Mouse (Mus musculus) heart, postnatal 0 days (tissue): ENCODE measurements around the gene Ntng1.

Experiments
- CTCF ChIP-seq: IDR thresholded peaks from 2 replicates; pipeline ENCODE4 v1.5.1; 2016; ENCODE audit warnings: antibody characterized with exemption, control low read depth, low read depth
- EP300 ChIP-seq: IDR thresholded peaks from 2 replicates; pipeline ENCODE4 v1.6.1; 2016; ENCODE audit warnings: antibody characterized with exemption, low read depth

GRCm38 (mm10) chr3:109846660-109847059 lies 297.2 kb downstream of the Ntng1 start:
- no peak for TF ChIP-seq CTCF
- TF ChIP-seq EP300 = no peak
